Mouse (Mus musculus) lung, postnatal 0 days (tissue): ENCODE data around the gene Hyal6.

Source experiments
- CTCF ChIP-seq: IDR thresholded peaks from 2 replicates; pipeline ENCODE4 v1.5.1; 2016; ENCODE audit warnings: antibody characterized with exemption, mild to moderate bottlenecking
- EP300 ChIP-seq: IDR thresholded peaks from 2 replicates; pipeline ENCODE4 v1.6.1; 2016; ENCODE audit warnings: antibody characterized with exemption, mild to moderate bottlenecking, control low read depth

GRCm38 (mm10) chr6:24728130-24728529, 4.9 kb upstream of the Hyal6 start:
- no peak for TF ChIP-seq CTCF
- TF ChIP-seq EP300 = no peak
